Mouse (Mus musculus) retina, adult 2 months (tissue): ENCODE measurements at regions not wholly inside any gene's neighbourhood (a gene's known extent, or its start where the extent isn't known, plus 50 kb on each side); places are given as distances from the start of the nearest gene placed in this dataset.

Experiments used
- DNase-seq: peaks from one replicate; pipeline ENCODE4 v3.0.0-alpha.2; 2012; ENCODE audit warnings: low read depth, low spot score

- no peak for DNase-seq
Observed at GRCm38 (mm10) chr3:123754011-123754610, 63.5 kb upstream of the Ndst3 start.

GRCm38 (mm10) chr3:123754927-123755326 is 64.3 kb upstream of the Ndst3 start:
- no peak for DNase-seq

GRCm38 (mm10) chr3:123765911-123766556 is 75.4 kb upstream of the Ndst3 start:
- no peak for DNase-seq

GRCm38 (mm10) chr3:123766557-123766913 is 75.9 kb upstream of the Ndst3 start:
- DNase-seq = no peak

- peak; percentile 3 for DNase-seq
Observed at GRCm38 (mm10) chr3:123780507-123780906, 89.9 kb upstream of the Ndst3 start.

- DNase-seq = no peak
Observed at GRCm38 (mm10) chr3:123781581-123781980, 90.9 kb upstream of the Ndst3 start.

- DNase-seq = no peak
Observed at GRCm38 (mm10) chr3:123784127-123784526, 93.5 kb upstream of the Ndst3 start.

GRCm38 (mm10) chr3:123794011-123794410 is 103.4 kb upstream of the Ndst3 start:
- DNase-seq = no peak

- DNase-seq = no peak
Observed at GRCm38 (mm10) chr3:123805338-123805737, 114.7 kb upstream of the Ndst3 start.

GRCm38 (mm10) chr3:123806050-123806449 is 115.4 kb upstream of the Ndst3 start:
- DNase-seq = no peak

- no peak for DNase-seq
Observed at GRCm38 (mm10) chr3:123806546-123806945, 115.9 kb upstream of the Ndst3 start.

GRCm38 (mm10) chr3:123810018-123810942 is 119.6 kb upstream of the Ndst3 start:
- no peak for DNase-seq

- DNase-seq = no peak
Observed at GRCm38 (mm10) chr3:123810943-123811499, 120.4 kb upstream of the Ndst3 start.

- no peak for DNase-seq
Observed at GRCm38 (mm10) chr3:123828790-123829189, 138.1 kb upstream of the Ndst3 start.

- no peak for DNase-seq
Observed at GRCm38 (mm10) chr3:123838385-123839170, 147.9 kb upstream of the Ndst3 start.

GRCm38 (mm10) chr3:123846554-123846953 is 155.9 kb upstream of the Ndst3 start:
- DNase-seq = no peak

- no peak for DNase-seq
Observed at GRCm38 (mm10) chr3:123848663-123849062, 158.0 kb upstream of the Ndst3 start.

GRCm38 (mm10) chr3:123852889-123853288 is 162.2 kb upstream of the Ndst3 start:
- no peak for DNase-seq

- DNase-seq = no peak
Observed at GRCm38 (mm10) chr3:123873709-123874108, 183.1 kb upstream of the Ndst3 start.

- DNase-seq = no peak
Observed at GRCm38 (mm10) chr3:123893691-123894090, 203.0 kb upstream of the Ndst3 start.

GRCm38 (mm10) chr3:123905928-123906721 is 215.5 kb upstream of the Ndst3 start:
- no peak for DNase-seq
